Mouse (Mus musculus) gastrocnemius, postnatal 36 days (tissue): Measurements from ENCODE around the gene Slc25a13. TPM values are rescaled to one million over a fixed set of nuclear protein-coding genes. Genes with fewer than 3 reads are reported as not detected.

ENCODE experiments used
- DNase-seq, 2 experiments: peaks; one replicate each; pipeline ENCODE4 v3.0.0; 2022
- intact Hi-C: fragments of 180-260 bp; cut with DNase I; formaldehyde crosslinking; loops from one replicate; pipeline ENCODE4 v1.15.1; 2025
- long read RNA-seq, 2 experiments: library from polyadenylated mRNA; stranded (forward); transcript quantifications; one replicate each; pipeline ENCODE4 v2.0.0; 2021
- total RNA-seq, 2 experiments: library from RNA; stranded (reverse); gene quantifications; 2 replicates each; pipeline ENCODE4 v1.2.3; 2021

The Slc25a13 gene
- total RNA-seq, result under 1 TPM; 0.74 to 0.84 TPM
- long read RNA-seq, experiment 1, result 0 reads
- long read RNA-seq, experiment 2, result 0 reads

DNA sequence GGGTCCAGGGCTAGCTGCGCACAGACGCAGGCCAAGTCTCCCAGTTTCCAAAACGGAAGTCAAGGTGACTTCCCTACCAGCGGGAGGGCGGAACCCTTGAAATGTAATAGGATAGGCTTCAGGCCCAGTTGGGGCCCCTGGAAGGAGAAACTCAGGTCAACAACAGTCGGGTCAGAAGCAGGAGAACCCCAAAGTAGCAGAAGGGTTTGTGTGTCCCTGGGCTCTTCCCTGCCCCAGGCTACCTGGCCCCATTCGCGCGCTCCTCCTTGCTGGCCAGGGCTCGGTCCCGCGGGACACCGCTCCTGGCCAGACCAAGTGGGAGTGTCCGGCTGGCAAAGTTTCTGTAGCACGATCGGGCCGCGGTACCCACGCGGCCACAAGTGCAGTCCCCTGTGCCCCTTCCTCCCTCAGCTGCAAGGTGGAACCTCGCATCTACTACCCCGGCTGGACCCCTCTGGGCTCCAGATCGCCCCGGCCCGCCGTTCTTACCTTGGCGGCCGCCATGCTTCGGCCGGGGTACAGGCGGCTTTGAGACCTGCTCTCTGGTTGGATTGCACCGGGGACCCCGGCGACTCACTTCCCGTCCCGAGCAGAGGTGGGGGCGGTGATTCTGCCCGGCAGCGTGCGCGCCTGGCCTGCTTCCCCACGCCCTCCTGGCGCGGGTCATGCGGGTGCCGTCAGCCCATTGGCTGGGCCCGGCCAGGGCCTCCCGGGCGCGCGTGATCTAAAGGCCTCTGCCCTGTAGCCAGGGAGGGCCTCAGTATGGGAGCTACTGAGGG is at the start of gene Slc25a13:
Gene Slc25a13 (minus strand): TSS at position 667 of the 779 bp plus-strand sequence.
- intact Hi-C loops, result no loop called here
- DNase-seq, result peak; percentile 30 to 38

- DNase-seq, result no peak
- intact Hi-C loops, result no loop called here
These were observed 48.8 kb upstream of the Slc25a13 start for GRCm38 (mm10) chr6:6265761-6266160.

- intact Hi-C loops, result no loop called here
- DNase-seq, result no peak
These were observed 46.4 kb upstream of the Slc25a13 start for GRCm38 (mm10) chr6:6263293-6263911.

DNA sequence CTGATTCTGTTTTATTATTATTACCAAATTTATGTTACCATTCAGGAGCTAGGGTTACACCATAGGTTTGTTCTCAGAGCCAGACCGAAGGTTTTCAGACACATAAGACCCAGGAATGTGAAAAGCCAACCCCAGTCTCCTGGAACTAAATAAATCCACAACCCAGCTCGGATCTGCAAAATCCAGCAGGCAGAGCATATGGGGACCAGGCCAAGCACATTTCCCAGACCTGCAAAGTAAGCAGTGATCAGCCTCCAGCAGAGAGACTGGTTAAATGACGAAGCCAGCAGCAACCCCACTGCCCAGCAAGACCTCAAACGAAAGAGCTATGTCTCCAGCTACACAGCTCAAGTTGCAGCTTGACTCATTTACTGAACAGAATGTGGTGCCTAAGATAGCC is 43.9 kb upstream of the Slc25a13 start:
- intact Hi-C loops, result no loop called here
- no peak for DNase-seq

GRCm38 (mm10) chr6:6248500-6248899 is 31.5 kb upstream of the Slc25a13 start:
- intact Hi-C loops, result no loop called here
- no peak for DNase-seq

GRCm38 (mm10) chr6:6243828-6244227 is 26.9 kb upstream of the Slc25a13 start:
- intact Hi-C loops, result no loop called here
- no peak for DNase-seq

DNA sequence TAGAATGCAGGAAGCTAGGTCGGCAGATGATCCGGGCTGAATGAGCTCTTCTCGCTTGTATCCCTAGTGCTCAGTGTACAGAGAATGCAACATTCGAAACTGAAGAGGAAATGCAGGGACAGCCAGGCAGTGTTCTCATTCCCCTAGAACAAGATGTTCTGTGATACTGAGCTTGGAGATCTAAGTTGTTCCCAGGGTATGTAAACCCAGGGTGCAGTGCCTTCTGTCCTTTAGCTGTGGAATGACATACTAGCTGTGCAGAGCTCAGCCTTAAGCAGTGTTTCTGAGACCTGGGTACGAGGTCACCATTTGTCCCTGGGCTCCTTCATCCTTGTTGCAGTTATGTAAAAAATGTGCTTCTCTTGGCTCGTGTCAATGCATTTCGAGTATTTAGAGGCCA is 25.1 kb upstream of the Slc25a13 start:
- no peak for DNase-seq
- intact Hi-C loops, result no loop called here

DNA sequence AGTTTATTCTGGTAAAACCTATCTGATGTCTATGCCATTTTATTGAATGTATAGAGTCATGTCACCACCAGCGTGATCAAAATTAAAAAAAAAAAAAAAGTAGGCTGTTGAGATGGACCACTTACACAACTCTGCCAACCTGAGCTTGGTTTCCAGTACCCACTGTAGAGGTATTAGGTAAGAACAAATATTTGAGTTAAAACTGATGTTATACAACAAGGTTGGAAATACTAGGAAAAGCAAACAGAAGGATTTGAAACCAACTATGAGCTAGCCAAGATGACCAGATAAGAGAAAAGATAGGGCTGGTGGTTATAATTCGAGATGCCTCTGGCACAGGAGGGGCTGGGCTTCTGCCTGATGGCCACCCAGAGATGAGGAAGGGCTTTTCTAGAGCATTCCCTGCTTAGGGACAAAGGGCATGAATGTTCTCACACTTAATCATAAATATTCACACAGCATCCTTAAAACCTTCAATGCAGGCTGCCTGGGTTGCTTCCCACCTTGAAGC is 19.9 kb upstream of the Slc25a13 start:
- DNase-seq, result no peak
- intact Hi-C loops, result no loop called here

GRCm38 (mm10) chr6:6230262-6230661 is 13.3 kb upstream of the Slc25a13 start:
- no peak for DNase-seq
- intact Hi-C loops, result no loop called here

DNA sequence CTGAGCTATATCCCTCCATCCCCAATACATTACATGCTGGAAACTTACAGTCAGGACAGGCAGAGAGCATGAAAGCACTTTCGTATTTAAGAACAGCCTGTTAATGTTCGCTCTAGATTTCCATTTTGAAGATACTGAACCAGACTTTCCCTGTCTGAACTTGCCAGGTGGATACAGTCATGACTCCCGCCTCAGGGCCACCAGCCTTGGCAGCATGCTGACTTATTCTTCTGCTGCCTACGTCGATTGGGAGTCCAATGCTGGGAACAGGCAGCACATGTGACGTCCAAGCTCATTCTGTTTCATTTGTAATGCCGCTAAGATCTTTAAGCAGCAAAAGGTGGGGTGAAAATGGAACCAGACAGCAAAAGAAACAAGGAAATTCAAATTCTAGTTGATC is 5.7 kb upstream of the Slc25a13 start:
- intact Hi-C loops, result no loop called here
- no peak for DNase-seq

DNA sequence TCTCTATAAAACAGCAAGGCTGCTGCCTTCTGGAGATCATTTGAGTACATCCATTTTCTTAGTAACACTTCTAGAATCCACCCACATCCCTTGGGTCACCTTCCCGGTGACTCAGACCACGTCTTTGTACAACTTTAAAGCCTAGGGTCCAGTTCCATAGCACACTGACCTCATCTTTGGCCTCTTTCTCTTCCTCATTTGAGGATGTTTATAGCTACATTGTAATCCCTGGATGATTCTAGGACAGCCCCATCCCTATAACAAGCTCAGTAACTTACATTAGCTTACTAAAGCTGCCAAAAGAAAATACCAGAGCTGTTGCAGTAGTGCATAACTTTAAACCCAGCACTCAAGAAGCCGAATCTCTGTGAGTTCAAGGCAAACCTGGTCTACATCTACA is 3.6 kb upstream of the Slc25a13 start:
- intact Hi-C loops, result no loop called here
- no peak for DNase-seq

DNA sequence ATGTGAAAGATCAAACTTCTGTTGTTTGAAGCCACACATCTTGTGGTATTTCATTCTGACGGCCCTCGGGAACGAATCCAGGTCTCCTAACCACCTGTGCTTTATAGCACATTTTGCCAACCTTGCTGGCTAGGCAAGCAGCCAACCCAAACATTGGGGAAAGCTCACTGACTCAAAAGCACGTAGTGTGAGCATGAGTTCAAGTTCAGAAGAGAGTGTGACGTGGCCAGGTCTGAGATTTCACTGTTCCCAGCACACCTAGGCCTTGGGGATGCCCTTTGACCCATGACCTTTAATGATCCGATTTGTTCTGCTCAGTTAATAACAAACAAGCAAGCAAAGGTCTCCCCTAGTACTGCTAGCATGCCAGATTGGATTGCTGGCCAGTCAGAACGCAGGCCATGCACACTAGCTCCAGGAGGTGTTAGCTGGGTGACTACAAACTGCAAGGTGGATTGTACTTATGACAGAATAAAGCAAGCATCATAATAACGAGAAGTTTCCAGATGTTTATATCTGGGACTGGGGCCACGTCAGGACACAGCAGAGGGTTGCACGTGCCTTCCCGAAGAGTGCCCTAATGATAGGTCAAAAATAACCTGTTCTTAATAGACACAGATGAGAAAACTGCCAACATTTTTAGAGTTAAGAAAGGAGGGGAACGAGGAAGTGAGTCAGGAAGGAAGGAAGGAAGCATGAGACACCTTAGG is 2.8 kb upstream of the Slc25a13 start:
- DNase-seq, result no peak
- intact Hi-C loops, result no loop called here

GRCm38 (mm10) chr6:6217286-6217625 is 283 bp upstream of the Slc25a13 start:
- intact Hi-C loops, result no loop called here
- no peak for DNase-seq

GRCm38 (mm10) chr6:6216120-6216506 is 860 bp downstream of the Slc25a13 start:
- no peak for DNase-seq
- intact Hi-C loops, result no loop called here

- intact Hi-C loops, result no loop called here
- no peak for DNase-seq
These were observed 4.3 kb downstream of the Slc25a13 start for GRCm38 (mm10) chr6:6212360-6213310.

- intact Hi-C loops, result no loop called here
- no peak for DNase-seq
These were observed 5.0 kb downstream of the Slc25a13 start for GRCm38 (mm10) chr6:6211958-6212357.

DNA sequence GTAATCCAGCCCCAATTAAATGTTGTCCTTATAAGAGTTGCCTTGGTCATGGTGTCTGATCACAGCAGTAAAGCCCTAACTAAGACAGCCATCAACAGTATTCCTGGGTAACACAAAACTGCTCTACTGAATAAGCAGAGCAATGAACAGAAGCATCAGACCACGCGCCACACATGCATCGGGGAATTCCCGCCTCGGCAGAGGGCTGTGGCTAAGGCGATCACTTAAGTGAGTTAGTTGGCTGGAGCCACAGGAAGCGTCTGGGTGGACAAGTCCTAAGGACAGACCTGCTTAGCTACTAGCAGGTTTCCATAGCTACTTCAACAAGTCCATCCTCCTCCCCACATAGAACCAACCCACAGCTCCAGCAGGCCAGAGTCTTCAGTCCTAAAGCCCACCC is 6.3 kb downstream of the Slc25a13 start:
- DNase-seq, result no peak
- intact Hi-C loops, result no loop called here

DNA sequence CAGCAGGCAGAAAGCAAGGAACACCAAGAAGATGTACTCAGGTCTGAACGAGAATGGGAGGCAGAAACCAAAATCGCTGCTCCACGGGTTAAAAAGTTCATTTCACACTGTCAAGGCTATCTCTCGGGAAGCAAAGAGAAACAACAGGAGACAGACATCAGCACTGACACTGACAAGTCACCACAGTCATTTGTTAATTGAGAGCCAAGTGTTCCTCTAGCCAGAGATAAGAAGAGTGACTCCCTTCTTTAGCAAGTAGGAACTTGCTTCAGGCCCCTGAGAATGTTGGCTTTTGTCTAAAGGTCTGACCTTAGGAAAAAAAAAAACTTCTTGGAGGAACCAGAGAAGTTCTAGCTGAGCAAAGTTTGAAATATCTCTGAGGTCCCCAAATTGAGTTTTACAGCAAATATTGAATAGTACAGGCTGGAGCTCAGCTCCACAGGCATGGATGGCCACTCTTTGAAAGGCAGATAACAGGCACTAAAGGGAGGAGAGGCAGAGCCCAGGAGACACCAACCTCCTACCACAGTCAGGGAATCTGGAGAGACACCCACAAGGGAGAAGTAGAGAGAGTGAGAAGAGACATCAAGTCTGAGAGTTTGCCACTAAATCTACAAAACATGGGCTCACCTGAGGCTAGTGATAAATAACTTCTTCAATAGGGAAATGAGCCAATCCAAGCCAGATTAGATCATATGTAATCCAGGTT is 8.5 kb downstream of the Slc25a13 start:
- no peak for DNase-seq
- intact Hi-C loops, result no loop called here

DNA sequence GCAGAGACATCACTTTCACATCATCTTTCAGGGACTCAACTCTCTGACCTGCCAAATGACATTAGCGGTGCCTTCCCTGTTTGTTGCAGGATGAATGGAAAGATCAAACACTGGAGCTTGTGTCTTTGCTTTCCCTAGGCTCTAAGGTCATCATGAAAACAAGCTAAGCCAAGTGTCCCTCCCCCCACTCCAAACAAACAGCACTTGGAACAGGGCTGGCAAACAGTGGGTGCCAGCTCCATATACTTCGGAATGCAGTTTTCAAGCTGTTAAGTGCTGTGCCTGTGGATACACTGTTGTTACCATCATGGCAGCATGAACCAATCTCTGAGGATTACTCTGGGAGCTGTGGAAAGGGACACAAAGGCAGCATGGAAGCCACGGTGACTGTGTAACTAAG is 9.1 kb downstream of the Slc25a13 start:
- intact Hi-C loops, result no loop called here

DNA sequence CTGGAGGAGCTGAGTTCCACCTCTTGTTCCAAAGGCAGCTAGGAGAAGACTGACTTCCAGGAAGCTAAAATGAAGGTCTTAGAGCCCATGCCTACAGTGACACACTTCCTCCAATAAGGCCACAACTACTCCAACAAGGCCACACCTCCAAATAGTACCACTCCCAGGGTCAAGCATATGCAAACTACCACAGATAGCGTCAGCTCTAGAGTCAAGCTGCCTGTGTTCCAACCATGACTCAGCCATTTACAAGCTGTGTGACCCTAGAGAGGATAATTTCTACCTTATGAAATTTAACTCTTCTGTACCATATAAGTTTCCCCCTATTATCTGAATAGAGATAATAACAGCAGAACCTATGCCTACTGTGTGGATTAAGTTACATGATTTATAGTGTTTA is 9.6 kb downstream of the Slc25a13 start:
- DNase-seq, result no peak

More for the DNA sequence above, 9.1 kb downstream of the Slc25a13 start:
- no peak for DNase-seq

More for the DNA sequence above, 9.6 kb downstream of the Slc25a13 start:
- intact Hi-C loops, result no loop called here
